Comparison of ENCODE assay signal across 10 mouse cellular contexts in the genomic region with DNA sequence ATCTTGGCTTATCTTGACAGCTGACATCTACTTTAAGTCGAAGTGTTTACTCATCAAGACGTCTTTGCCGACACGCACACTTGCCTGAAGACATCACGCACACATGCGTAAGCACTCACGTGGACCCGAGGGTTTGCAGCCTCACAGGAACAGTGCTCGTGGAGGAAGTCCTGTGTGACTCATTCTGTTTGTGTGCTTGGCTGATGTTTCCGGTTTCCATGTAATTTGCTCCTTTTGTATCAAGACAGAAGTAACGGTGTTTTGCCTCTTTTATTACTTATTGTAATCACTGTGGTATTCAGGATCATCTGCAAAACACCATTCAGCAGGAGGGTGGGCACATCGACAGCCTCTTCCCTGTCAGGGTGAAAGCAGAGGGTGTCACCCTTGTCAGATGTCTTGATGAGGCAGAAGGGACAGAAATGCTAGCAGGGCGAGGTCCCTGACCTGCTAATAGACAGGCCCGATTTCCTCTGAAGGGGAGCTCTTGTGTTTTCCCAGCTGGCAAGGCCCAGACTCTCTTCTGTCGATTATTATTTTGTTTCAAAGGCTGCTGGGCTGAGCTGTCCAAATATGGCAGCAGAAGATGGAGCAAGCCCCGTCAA.
DNase-seq lines count a peak whose midpoint lies in the region; ATAC-seq and TF ChIP-seq lines count a peak whose summit lies in the region.
"Had no signal": no experiment of that assay in that cellular context is flagged by ENCODE, and none has a peak within 500 bp of the region (broad histone marks: within the 10 kb centered on the region; RNA-seq: fewer than 3 reads in every experiment).

No protein-coding gene starts in this region.

- ATAC-seq in forebrain, embryonic 15.5 days (replicated peaks), result peak; percentile 30; the same call in 1 of the 2 replicates
- ATAC-seq in hindbrain, embryonic 13.5 days (ENCODE audit: low FRiP score), result no peak
- ATAC-seq in limb, embryonic 14.5 days (ENCODE audit: low FRiP score, low read depth), result peak; percentile 20; the same call in 1 of the 2 replicates

- H3K9ac ChIP-seq in forebrain, embryonic 15.5 days (replicated peaks), result no peak overlapping the region
- H3K9ac ChIP-seq in hindbrain, embryonic 13.5 days, result no peak overlapping the region
- H3K9ac ChIP-seq in limb, embryonic 14.5 days (ENCODE audit: low read depth, low read length, severe bottlenecking), result no peak overlapping the region
- H3K9ac ChIP-seq: midbrain, embryonic 12.5 days had no signal

- no peak overlapping the region for H3K4me2 ChIP-seq in forebrain, embryonic 15.5 days (replicated peaks)
- no peak overlapping the region for H3K4me2 ChIP-seq in hindbrain, embryonic 13.5 days
- H3K4me2 ChIP-seq in limb, embryonic 14.5 days (replicated peaks; ENCODE audit: low read depth, low read length, severe bottlenecking), result 0 out of 2 replicates have a peak overlapping the region, but pooled peaks have one; percentile 6
- H3K4me2 ChIP-seq: midbrain, embryonic 12.5 days had no signal

- 56% methylated on average over 16 of the region's 16 CpGs for whole genome bisulfite sequencing in forebrain, embryonic 15.5 days
- WGBS in hindbrain, embryonic 13.5 days, result 49% methylated on average over 16 of the region's 16 CpGs
- 62% methylated on average over 16 of the region's 16 CpGs for WGBS in limb, embryonic 14.5 days

- H3K36me3 ChIP-seq in forebrain, embryonic 15.5 days, result no peaks in the 10 kb centered on the region
- no peaks in the 10 kb centered on the region for H3K36me3 ChIP-seq in hindbrain, embryonic 13.5 days
- no peaks in the 10 kb centered on the region for H3K36me3 ChIP-seq in limb, embryonic 14.5 days (ENCODE audit: control insufficient read depth, insufficient read depth, low read length)
- no peaks in the 10 kb centered on the region for H3K36me3 ChIP-seq in splenic B cell, adult 2 months (ENCODE audit: control insufficient read depth, insufficient read depth, low read length, poor library complexity, severe bottlenecking)
- H3K36me3 ChIP-seq: midbrain, embryonic 12.5 days had no signal

- no peaks in the 10 kb centered on the region for H3K27me3 ChIP-seq in forebrain, embryonic 15.5 days
- H3K27me3 ChIP-seq in hindbrain, embryonic 13.5 days, result no peaks in the 10 kb centered on the region
- no peaks in the 10 kb centered on the region for H3K27me3 ChIP-seq in limb, embryonic 14.5 days (ENCODE audit: control insufficient read depth, insufficient read depth, low read length)
- H3K27me3 ChIP-seq in splenic B cell, adult 2 months (ENCODE audit: control insufficient read depth, insufficient read depth, low read length, poor library complexity, severe bottlenecking), result no peaks in the 10 kb centered on the region
- H3K27me3 ChIP-seq: midbrain, embryonic 12.5 days had no signal

- no peaks in the 10 kb centered on the region for H3K9me3 ChIP-seq in forebrain, embryonic 15.5 days
- 0 out of 2 replicates have a peak, but pooled peaks cover 9% of the 10 kb centered on the region for H3K9me3 ChIP-seq in hindbrain, embryonic 13.5 days
- no peaks in the 10 kb centered on the region for H3K9me3 ChIP-seq in limb, embryonic 14.5 days (ENCODE audit: control insufficient read depth, low read length)
- H3K9me3 ChIP-seq: midbrain, embryonic 12.5 days had no signal

- TF ChIP-seq POLR2A in limb, embryonic 14.5 days (IDR thresholded peaks at IDR 0.05; ENCODE audit: borderline replicate concordance, extremely low read depth, insufficient read depth, insufficient read length), result no peak

- H3K4me1 ChIP-seq in forebrain, embryonic 15.5 days, result peaks cover 22% of the 10 kb centered on the region
- peaks cover 36% of the 10 kb centered on the region for H3K4me1 ChIP-seq in hindbrain, embryonic 13.5 days (replicated peaks)
- peaks cover 14% of the 10 kb centered on the region for H3K4me1 ChIP-seq in limb, embryonic 14.5 days (ENCODE audit: control insufficient read depth, insufficient read depth, low read length)

- peak overlapping the region; percentile 24 for H3K27ac ChIP-seq in forebrain, embryonic 15.5 days (replicated peaks)
- H3K27ac ChIP-seq in hindbrain, embryonic 13.5 days, result peak overlapping the region; percentile 76
- 0 out of 2 replicates have a peak overlapping the region, but pooled peaks have one; percentile 26 for H3K27ac ChIP-seq in limb, embryonic 14.5 days (replicated peaks; ENCODE audit: low read depth, low read length)
- H3K27ac ChIP-seq: midbrain, embryonic 12.5 days had no signal

- peak; percentile 43 to 49 for DNase-seq in adrenal gland, postnatal 36 days
- DNase-seq in adrenal gland, postnatal 14 days, result no peak
- peak; percentile 68 to 74 for DNase-seq in B cell, adult 2 months
- no peak for DNase-seq in limb, embryonic 14.5 days (ENCODE audit: low spot score)
- DNase-seq in splenic B cell, adult 2 months (ENCODE audit: low read depth, low spot score), result peak; percentile 90
- DNase-seq in layer of hippocampus, postnatal 14 days (ENCODE audit: low spot score in 2 of 2), result no peak

- H3K4me3 ChIP-seq in forebrain, embryonic 15.5 days, result no peak overlapping the region
- no peak overlapping the region for H3K4me3 ChIP-seq in hindbrain, embryonic 13.5 days
- no peak overlapping the region for H3K4me3 ChIP-seq in limb, embryonic 14.5 days (replicated peaks; ENCODE audit: low read length)
- H3K4me3 ChIP-seq: erythroblast, embryonic 14.5 days; midbrain, embryonic 12.5 days had no signal

Comparison
In these comparisons a context has a peak if more than half of its experiments do, and no peak if none do; other contexts are left out.
1. DNase-seq: peak in adrenal gland, postnatal 36 days (2 of 2), B cell, adult 2 months (2 of 2) and splenic B cell, adult 2 months (single experiment); none in adrenal gland, postnatal 14 days (single experiment), limb, embryonic 14.5 days (single experiment) and layer of hippocampus, postnatal 14 days (0 of 2).
2. H3K27ac ChIP-seq: peak in every context shown above with its lines; median percentile 76 in hindbrain, embryonic 13.5 days; 26 in limb, embryonic 14.5 days; 24 in forebrain, embryonic 15.5 days.